Mouse (Mus musculus) cerebellum, adult 8-10 months (tissue): Measurements from ENCODE around the gene Atp5d.

Source experiments
- DNase-seq: peaks from one replicate; pipeline ENCODE4 v3.0.0; 2022

Atp5d gene

GRCm38 (mm10) chr10:80189999-80190398 is 51.6 kb downstream of the Atp5d start:
- DNase-seq: no peak

GRCm38 (mm10) chr10:80190491-80191051 is 52.1 kb downstream of the Atp5d start:
- peak; percentile 39 for DNase-seq

DNA sequence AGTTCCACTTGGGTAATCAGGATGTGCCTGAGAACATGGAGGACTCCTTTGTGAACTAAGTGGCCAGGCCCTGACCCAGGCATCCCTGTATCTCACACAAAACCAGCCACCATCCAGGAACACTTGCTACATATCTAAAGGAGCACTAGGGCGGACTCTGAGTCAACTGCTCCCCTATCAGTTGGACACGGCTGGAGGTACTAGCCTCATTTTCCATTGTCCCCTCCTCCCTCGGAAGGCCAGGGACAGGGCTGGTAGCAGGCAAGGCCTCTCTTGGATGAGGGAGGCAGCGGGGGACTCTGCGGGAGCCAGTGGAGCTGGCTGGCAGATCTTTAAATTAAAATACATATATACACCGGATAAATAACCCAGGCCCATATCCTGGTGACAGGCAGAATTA is 55.5 kb downstream of the Atp5d start:
- DNase-seq: no peak

GRCm38 (mm10) chr10:80194441-80194840 is 56.0 kb downstream of the Atp5d start:
- no peak for DNase-seq
